Mouse (Mus musculus): ENCODE data around the gene Krtap20-2.
"Not testable (repeated sequence)": the region's sequence is repeated elsewhere in the genome, so short reads cannot be mapped to it uniquely, and the experiment has no call there.

Gene Krtap20-2

GRCm38 (mm10) chr16:89205561-89205960 is at the start of gene Krtap20-2:
Gene Krtap20-2 (plus strand): TSS chr16:89205861.
- no peak for DNase-seq

GRCm38 (mm10) chr16:89157652-89158051 is 48.0 kb upstream of the Krtap20-2 start, which contains the start of gene Gm9789:
Gene Gm9789 (plus strand): TSS chr16:89157952.
- DNase-seq, result no peak

GRCm38 (mm10) chr16:89169190-89169589 is 36.5 kb upstream of the Krtap20-2 start, which contains the start of gene Gm7735:
Gene Gm7735 (plus strand): TSS chr16:89169490.
- not testable (repeated sequence) for DNase-seq

DNA sequence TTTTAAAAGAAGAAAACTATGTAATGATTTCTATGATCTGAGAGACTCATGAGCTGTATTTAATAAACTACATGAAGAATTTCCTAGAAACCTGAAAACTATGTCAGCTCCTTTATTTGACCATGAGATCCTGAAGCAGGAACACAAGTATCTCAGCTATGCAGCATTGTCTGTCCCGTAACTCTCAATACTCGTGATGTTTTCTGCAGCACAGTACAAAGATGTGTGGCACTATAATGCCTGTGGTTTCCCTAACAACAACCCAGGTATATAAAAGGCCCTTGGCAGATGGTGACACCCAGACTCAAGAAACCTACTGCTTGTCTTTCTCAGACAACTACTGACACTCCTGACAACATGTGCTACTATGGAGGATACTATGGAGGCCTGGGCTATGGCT is 31.2 kb upstream of the Krtap20-2 start, which contains the start of gene 1110057P08Rik:
1110057P08Rik (plus strand) TSS at position 301 of the 400 bp plus-strand sequence.
- DNase-seq, result no peak

DNA sequence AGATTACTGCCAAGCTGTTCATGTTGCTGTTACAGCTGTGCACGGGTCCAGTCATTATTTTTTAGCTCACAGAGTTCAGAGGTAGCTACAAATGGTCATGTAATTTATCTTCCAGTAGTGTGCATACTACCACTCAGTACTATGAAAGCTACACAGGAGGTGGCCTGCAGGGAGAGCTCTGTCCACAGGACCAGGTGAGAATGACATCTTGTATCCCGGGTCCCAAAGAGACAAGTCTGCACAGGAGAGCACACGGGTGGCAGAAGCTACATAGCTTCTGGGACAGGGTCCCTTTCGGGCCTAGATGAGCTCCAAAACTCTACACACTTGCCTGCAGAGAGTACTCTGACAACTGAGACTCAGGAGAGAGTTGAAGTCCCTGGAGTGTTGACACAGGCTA is 17.0 kb upstream of the Krtap20-2 start:
- DNase-seq, result no peak
